Mouse (Mus musculus) embryo, embryonic 11.5 days (tissue): ENCODE measurements around the gene Nbas.

Experiments
- DNase-seq: peaks from one replicate; pipeline ENCODE4 v3.0.0-alpha.2; 2012; ENCODE audit warnings: low read depth, low spot score

The Nbas gene

GRCm38 (mm10) chr12:13389644-13390043 lies 120.7 kb downstream of the Nbas start:
- DNase-seq, result no peak

GRCm38 (mm10) chr12:13410191-13410590 lies 141.3 kb downstream of the Nbas start:
- DNase-seq, result no peak

GRCm38 (mm10) chr12:13418651-13419050 lies 149.7 kb downstream of the Nbas start:
- DNase-seq, result no peak

- no peak for DNase-seq
Measured at GRCm38 (mm10) chr12:13430219-13430618, 161.3 kb downstream of the Nbas start.

GRCm38 (mm10) chr12:13444653-13445431 lies 175.9 kb downstream of the Nbas start:
- no peak for DNase-seq

- DNase-seq, result no peak
Measured at GRCm38 (mm10) chr12:13445486-13446065, 176.6 kb downstream of the Nbas start.

- DNase-seq, result no peak
Measured at GRCm38 (mm10) chr12:13448916-13449315, 180.0 kb downstream of the Nbas start.

- no peak for DNase-seq
Measured at GRCm38 (mm10) chr12:13452050-13452449, 183.1 kb downstream of the Nbas start.

- DNase-seq, result no peak
Measured at GRCm38 (mm10) chr12:13460223-13460853, 191.4 kb downstream of the Nbas start.

- no peak for DNase-seq
Measured at GRCm38 (mm10) chr12:13461558-13462153, 192.7 kb downstream of the Nbas start.

GRCm38 (mm10) chr12:13462397-13462796 lies 193.5 kb downstream of the Nbas start:
- no peak for DNase-seq

GRCm38 (mm10) chr12:13465554-13465953 lies 196.6 kb downstream of the Nbas start:
- DNase-seq, result no peak

- DNase-seq, result no peak
Measured at GRCm38 (mm10) chr12:13474881-13475280, 205.9 kb downstream of the Nbas start.

- no peak for DNase-seq
Measured at GRCm38 (mm10) chr12:13479163-13479562, 210.2 kb downstream of the Nbas start.

- DNase-seq, result no peak
Measured at GRCm38 (mm10) chr12:13486278-13486677, 217.3 kb downstream of the Nbas start.

- DNase-seq, result no peak
Measured at GRCm38 (mm10) chr12:13497211-13497610, 228.3 kb downstream of the Nbas start.

GRCm38 (mm10) chr12:13499237-13499889 lies 230.4 kb downstream of the Nbas start:
- DNase-seq, result no peak

- no peak for DNase-seq
Measured at GRCm38 (mm10) chr12:13500191-13500590, 231.3 kb downstream of the Nbas start.

GRCm38 (mm10) chr12:13504771-13505444 lies 236.0 kb downstream of the Nbas start:
- DNase-seq, result no peak

- no peak for DNase-seq
Measured at GRCm38 (mm10) chr12:13518082-13518481, 249.1 kb downstream of the Nbas start.

GRCm38 (mm10) chr12:13519413-13519812 lies 250.5 kb downstream of the Nbas start:
- no peak for DNase-seq
